Mouse (Mus musculus) liver, embryonic 14.5 days (tissue): ENCODE results near the gene Apol7e.
"Not testable (repeated sequence)": the region's sequence is repeated elsewhere in the genome, so short reads cannot be mapped to it uniquely, and the experiment has no call there.

Experiments
- CTCF ChIP-seq: IDR thresholded peaks from 2 replicates; pipeline ENCODE4 v1.5.1; 2016; ENCODE audit warnings: antibody characterized with exemption, low read depth, control low read depth
- EP300 ChIP-seq: IDR thresholded peaks from 2 replicates; pipeline ENCODE4 v1.6.1; 2016; ENCODE audit warnings: antibody characterized with exemption, low read depth

- TF ChIP-seq CTCF, EP300: not testable (repeated sequence)
Observed at GRCm38 (mm10) chr15:77718240-77718639, 19.6 kb downstream of the Apol7e start.
